In genomic region chrX:81472500-81472899, GRCm38 (mm10) we compare ENCODE assay signal across 12 mouse cellular contexts. TPM values are rescaled to one million over a fixed set of nuclear protein-coding genes. Genes with fewer than 3 reads are reported as not detected.
DNase-seq lines count a peak whose midpoint lies in the region; ATAC-seq and TF ChIP-seq lines count a peak whose summit lies in the region.
"Had no signal": no experiment of that assay in that cellular context is flagged by ENCODE, and none has a peak within 500 bp of the region (broad histone marks: within the 10 kb centered on the region; RNA-seq: fewer than 3 reads in every experiment).

No protein-coding gene starts in this region.

- no peaks in the 10 kb centered on the region for H3K36me3 ChIP-seq in forebrain, embryonic 14.5 days (ENCODE audit: control insufficient read depth, insufficient read depth, low read length)
- no peaks in the 10 kb centered on the region for H3K36me3 ChIP-seq in forebrain, embryonic 15.5 days
- H3K36me3 ChIP-seq in E14TG2a.4 (ENCODE audit: insufficient read depth, low read length), result no peaks in the 10 kb centered on the region

- intact Hi-C loops in left cerebral cortex, postnatal 25 days (cut with DNase I), result no loop called here

- TF ChIP-seq CTCF in E14TG2a.4 (conservative IDR thresholded peaks at IDR 0.05; ENCODE audit: low read length), result 0 out of 2 replicates have a peak, but pooled peaks have one; percentile 7

- no peaks in the 10 kb centered on the region for H3K4me1 ChIP-seq in forebrain, embryonic 14.5 days (ENCODE audit: control insufficient read depth, insufficient read depth, low read length)
- H3K4me1 ChIP-seq in forebrain, embryonic 15.5 days, result no peaks in the 10 kb centered on the region
- no peaks in the 10 kb centered on the region for H3K4me1 ChIP-seq in E14TG2a.4 (replicated peaks; ENCODE audit: low read depth, low read length)
- H3K4me1 ChIP-seq: megakaryocyte, embryonic 14.5 days had no signal

- H3K27ac ChIP-seq in forebrain, embryonic 14.5 days (ENCODE audit: low read depth, low read length), result no peak overlapping the region
- H3K27ac ChIP-seq in forebrain, embryonic 15.5 days (replicated peaks), result no peak overlapping the region

- ATAC-seq in forebrain, embryonic 14.5 days, result no peak
- no peak for ATAC-seq in forebrain, embryonic 15.5 days (replicated peaks)

- no peaks in the 10 kb centered on the region for H3K27me3 ChIP-seq in forebrain, embryonic 14.5 days (replicated peaks; ENCODE audit: control insufficient read depth, insufficient read depth, low read length)
- H3K27me3 ChIP-seq in forebrain, embryonic 15.5 days, result no peaks in the 10 kb centered on the region
- H3K27me3 ChIP-seq in E14TG2a.4 (ENCODE audit: insufficient read depth, low read length), result no peaks in the 10 kb centered on the region
- H3K27me3 ChIP-seq: megakaryocyte, embryonic 14.5 days had no signal

- H3K4me3 ChIP-seq in forebrain, embryonic 14.5 days (ENCODE audit: low read depth, low read length), result no peak overlapping the region
- H3K4me3 ChIP-seq in forebrain, embryonic 15.5 days, result no peak overlapping the region
- H3K4me3 ChIP-seq in E14TG2a.4 (replicated peaks; ENCODE audit: low read length), result no peak overlapping the region
- H3K4me3 ChIP-seq: megakaryocyte, embryonic 14.5 days had no signal

- H3K4me2 ChIP-seq in forebrain, embryonic 14.5 days (ENCODE audit: low read length), result no peak overlapping the region
- H3K4me2 ChIP-seq in forebrain, embryonic 15.5 days (replicated peaks), result no peak overlapping the region

- peak; percentile 56 for DNase-seq in forebrain, embryonic 14.5 days (ENCODE audit: low spot score)
- peak; percentile 1 to 17 for DNase-seq in left cerebral cortex, postnatal 25 days (ENCODE audit: low spot score in 2 of 2)
- DNase-seq in left cerebral cortex, adult 8-10 months (ENCODE audit: low spot score in 2 of 2), result no peak
- DNase-seq in fibroblast of lung, adult 2 months (ENCODE audit: low read depth), result peak; percentile 0
- no peak for DNase-seq in spleen, postnatal 10 days (ENCODE audit: low spot score in 2 of 2)
- no peak for DNase-seq in liver
- DNase-seq: cerebellum, adult 11 months had no signal

- no peaks in the 10 kb centered on the region for H3K9me3 ChIP-seq in forebrain, embryonic 14.5 days (replicated peaks; ENCODE audit: control insufficient read depth, low read length)
- H3K9me3 ChIP-seq in forebrain, embryonic 15.5 days, result no peaks in the 10 kb centered on the region
- H3K9me3 ChIP-seq in E14TG2a.4 (ENCODE audit: low read length), result no peaks in the 10 kb centered on the region; the same call in 1 of the 2 replicates
- H3K9me3 ChIP-seq: megakaryocyte, embryonic 14.5 days had no signal

- H3K9ac ChIP-seq in forebrain, embryonic 14.5 days (ENCODE audit: low read length), result no peak overlapping the region
- no peak overlapping the region for H3K9ac ChIP-seq in forebrain, embryonic 15.5 days (replicated peaks)

RNA-seq across cellular contexts. Expression of gene 4930595M18Rik, which starts 14.6 kb away (rescaled TPM):
- not detected in 2 replicates for polyA plus RNA-seq in forebrain, embryonic 14.5 days (2014; fragmentation: Nextera tagmentation; extraction: Ambion mirVana)
- polyA plus RNA-seq in forebrain, embryonic 15.5 days (2015; fragmentation: Nextera tagmentation; extraction: Ambion mirVana), result not detected in 2 replicates
- not detected for total RNA-seq in left cerebral cortex, postnatal 25 days (2021)
- not detected for total RNA-seq in left cerebral cortex, adult 8-10 months (2022)
- total RNA-seq: heart, postnatal 14 days; layer of hippocampus, postnatal 14 days had no signal

Comparison
In these comparisons a context has a peak if more than half of its experiments do, and no peak if none do; other contexts are left out.
1. DNase-seq: peak in forebrain, embryonic 14.5 days (single experiment), left cerebral cortex, postnatal 25 days (2 of 2) and fibroblast of lung, adult 2 months (single experiment); none in left cerebral cortex, adult 8-10 months (0 of 2), spleen, postnatal 10 days (0 of 2) and liver (single experiment).